Mouse (Mus musculus) retina, postnatal 7 days (tissue): ENCODE measurements around the gene Mpped1.
A peak's percentile ranks its signal among the peaks of the same experiment; 100 is the strongest.

Source experiments
- DNase-seq: peaks from one replicate; pipeline ENCODE4 v3.0.0-alpha.2; 2012; ENCODE audit warnings: low read depth, low spot score

Mpped1 gene

GRCm38 (mm10) chr15:83883821-83884220 is 104.6 kb downstream of the Mpped1 start:
- DNase-seq, result no peak

DNA sequence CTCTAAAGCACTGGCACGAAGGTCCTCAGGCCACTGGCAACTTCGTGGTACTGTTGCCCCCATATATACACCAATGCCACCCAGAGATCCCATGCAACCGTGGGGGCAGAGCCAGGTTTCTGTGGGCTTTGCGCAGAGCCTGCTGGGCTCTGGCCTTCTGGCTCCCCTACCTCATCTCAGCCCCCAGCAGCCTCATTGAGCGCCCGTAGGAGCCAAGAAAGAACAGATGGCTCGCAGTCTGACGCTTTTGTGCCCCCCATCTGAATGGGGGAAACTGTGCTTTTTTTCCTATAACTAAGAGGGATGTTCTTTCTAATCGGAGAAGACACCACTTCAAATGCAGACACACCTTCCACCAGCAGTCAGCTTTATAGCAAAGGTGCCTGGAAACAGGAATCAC is 105.0 kb downstream of the Mpped1 start:
- no peak for DNase-seq

DNA sequence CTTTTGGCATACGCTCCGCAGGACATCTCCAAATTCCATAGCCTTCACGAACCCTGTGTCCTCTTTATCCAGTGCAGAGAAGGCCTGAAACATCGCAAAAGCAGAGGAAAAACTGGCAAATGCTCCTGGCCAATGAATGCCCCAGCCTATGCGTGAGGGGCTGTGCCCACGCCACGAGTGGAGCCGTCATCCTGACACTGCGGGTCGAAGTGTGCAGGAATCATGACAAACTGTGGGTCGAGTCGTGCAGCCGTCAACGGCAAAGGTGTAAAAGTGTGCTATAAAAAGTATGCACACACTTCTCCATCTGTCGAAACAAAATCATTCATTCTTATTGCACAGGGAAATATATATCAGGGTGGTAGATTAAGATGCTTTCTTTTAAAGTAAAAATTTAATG is 113.6 kb downstream of the Mpped1 start:
- no peak for DNase-seq

DNA sequence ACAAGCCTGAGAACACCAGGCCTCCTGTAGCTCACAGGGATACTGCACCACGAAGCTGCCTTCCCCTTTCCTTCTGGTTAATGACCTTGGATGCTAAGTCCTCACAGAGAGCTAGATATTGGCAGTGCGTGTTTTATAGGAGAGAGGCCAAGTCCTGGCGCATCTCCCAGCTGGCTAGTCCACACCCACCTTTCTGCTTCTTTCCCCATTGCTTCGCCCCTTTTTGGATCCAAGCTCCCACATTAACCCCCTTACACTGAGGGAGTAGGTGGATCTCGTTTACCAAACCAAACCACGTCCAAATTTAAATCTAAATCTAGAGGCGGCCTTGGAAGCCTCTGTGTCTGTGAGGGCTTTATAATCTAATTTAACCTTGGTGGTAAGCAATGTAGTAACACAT is 115.0 kb downstream of the Mpped1 start:
- DNase-seq, result no peak

DNA sequence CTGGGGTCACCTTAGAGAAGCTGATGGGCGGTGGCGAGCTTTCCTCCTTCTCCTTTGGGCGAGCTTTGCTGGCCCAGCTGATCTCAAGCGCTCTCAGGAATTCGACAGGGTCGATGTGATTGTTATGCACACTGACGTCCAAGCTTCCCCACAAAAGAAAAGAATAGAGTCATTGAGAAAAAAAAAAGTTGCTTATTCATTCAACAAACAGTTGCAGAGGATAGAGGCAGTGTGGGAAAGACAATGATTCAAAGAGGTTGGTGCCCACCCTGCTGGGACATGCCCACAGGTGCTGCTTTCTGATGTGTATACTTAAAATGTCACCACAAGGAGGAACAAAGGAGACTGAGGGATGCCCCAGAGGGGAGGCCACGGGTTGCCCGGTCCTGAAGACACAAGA is 116.7 kb downstream of the Mpped1 start:
- DNase-seq, result no peak

DNA sequence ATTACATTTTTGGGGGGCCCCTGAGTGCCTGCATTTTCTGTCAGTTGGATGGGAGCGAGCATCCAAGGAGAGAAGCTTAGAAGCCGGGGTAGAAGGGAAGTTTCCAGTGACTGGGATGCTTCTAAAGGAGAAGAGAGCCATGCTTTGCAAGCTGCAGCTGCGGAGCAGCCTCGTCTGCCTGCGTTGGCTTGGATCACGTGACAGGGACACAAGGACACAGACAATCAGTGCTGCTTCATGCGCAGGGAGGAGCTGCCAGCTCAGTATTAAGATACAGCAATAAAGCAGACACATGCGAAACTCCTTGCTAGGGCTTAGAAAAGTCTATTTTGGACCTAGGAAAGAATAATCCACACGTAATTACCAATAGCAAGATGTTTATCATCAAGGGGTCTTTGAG is 118.0 kb downstream of the Mpped1 start:
- DNase-seq, result peak; percentile 5

DNA sequence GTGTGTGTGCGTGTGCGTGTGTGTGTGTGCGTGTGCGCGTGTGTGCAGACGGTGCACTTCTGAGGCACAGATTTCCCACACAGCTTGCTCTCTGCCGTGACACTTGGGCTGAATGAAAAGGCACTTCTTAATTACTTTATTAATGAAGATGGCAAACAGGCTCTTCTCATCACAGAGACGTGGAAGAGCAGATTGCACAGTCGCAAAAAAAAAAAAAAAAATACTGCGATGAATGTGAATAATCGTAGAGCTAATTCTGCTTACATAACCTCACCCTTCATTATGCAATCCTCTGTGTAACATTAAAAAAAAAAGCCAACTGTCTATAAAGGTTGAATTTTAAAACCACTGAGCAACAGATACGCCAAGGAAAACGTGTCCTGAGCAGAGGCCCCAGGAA is 127.2 kb downstream of the Mpped1 start:
- no peak for DNase-seq
